Mouse (Mus musculus) Muller cell, postnatal 12 days (primary cell): Measurements from ENCODE around the gene Cacnb2.
A peak's percentile ranks its signal among the peaks of the same experiment; 100 is the strongest.

Experiments used
- DNase-seq: peaks from one replicate; pipeline ENCODE4 v3.0.0-alpha.2; 2015; ENCODE audit errors: inconsistent ontology term

Cacnb2 gene

GRCm38 (mm10) chr2:14862981-14863380 is 260.1 kb downstream of the Cacnb2 start:
- no peak for DNase-seq

- DNase-seq: no peak
Measured at GRCm38 (mm10) chr2:14873116-14873515, 270.2 kb downstream of the Cacnb2 start.

- peak; percentile 11 for DNase-seq
Measured at GRCm38 (mm10) chr2:14873701-14874181, 270.9 kb downstream of the Cacnb2 start.

GRCm38 (mm10) chr2:14874281-14875037 is 271.6 kb downstream of the Cacnb2 start:
- DNase-seq: no peak

GRCm38 (mm10) chr2:14875121-14875520 is 272.2 kb downstream of the Cacnb2 start:
- no peak for DNase-seq

- no peak for DNase-seq
Measured at GRCm38 (mm10) chr2:14875616-14876015, 272.7 kb downstream of the Cacnb2 start.

- DNase-seq: no peak
Measured at GRCm38 (mm10) chr2:14878953-14879352, 276.1 kb downstream of the Cacnb2 start.

GRCm38 (mm10) chr2:14883460-14883859 is 280.6 kb downstream of the Cacnb2 start:
- DNase-seq: no peak

GRCm38 (mm10) chr2:14888406-14889195 is 285.7 kb downstream of the Cacnb2 start:
- DNase-seq: no peak

GRCm38 (mm10) chr2:14903837-14904236 is 300.9 kb downstream of the Cacnb2 start:
- peak; percentile 79 for DNase-seq

- DNase-seq: no peak
Measured at GRCm38 (mm10) chr2:14904865-14905264, 302.0 kb downstream of the Cacnb2 start.

- DNase-seq: no peak
Measured at GRCm38 (mm10) chr2:14907124-14907925, 304.4 kb downstream of the Cacnb2 start.

- DNase-seq: peak; percentile 45
Measured at GRCm38 (mm10) chr2:14917585-14918247, 314.8 kb downstream of the Cacnb2 start.

GRCm38 (mm10) chr2:14929866-14930265 is 327.0 kb downstream of the Cacnb2 start:
- no peak for DNase-seq

GRCm38 (mm10) chr2:14931968-14932367 is 329.1 kb downstream of the Cacnb2 start:
- no peak for DNase-seq

- no peak for DNase-seq
Measured at GRCm38 (mm10) chr2:14936492-14936891, 333.6 kb downstream of the Cacnb2 start.

- DNase-seq: peak; percentile 84
Measured at GRCm38 (mm10) chr2:14942261-14942660, 339.4 kb downstream of the Cacnb2 start.

- DNase-seq: no peak
Measured at GRCm38 (mm10) chr2:14943691-14944357, 340.9 kb downstream of the Cacnb2 start.

- no peak for DNase-seq
Measured at GRCm38 (mm10) chr2:14953090-14953489, 350.2 kb downstream of the Cacnb2 start.

- DNase-seq: peak; percentile 13
Measured at GRCm38 (mm10) chr2:14960963-14961488, 358.1 kb downstream of the Cacnb2 start.

- no peak for DNase-seq
Measured at GRCm38 (mm10) chr2:14961493-14961892, 358.6 kb downstream of the Cacnb2 start.
